Mouse (Mus musculus) heart, postnatal 0 days (tissue): ENCODE results near the gene Gpam. TPM values are rescaled to one million over a fixed set of nuclear protein-coding genes. Genes with fewer than 3 reads are reported as not detected.

ENCODE experiments used
- ATAC-seq: fragments of 200-750 bp; cut with Nextera tagmentation; 2 replicates; pipeline ENCODE4 v1.8.0; 2017; ENCODE audit warnings: low read depth, moderate number of reproducible peaks, moderate library complexity; ENCODE audit not compliant: insufficient read depth
- DNase-seq: peaks from one replicate; pipeline ENCODE4 v3.0.0-alpha.2; 2016; ENCODE audit warnings: low spot score
- H3K27ac ChIP-seq: fragments of 300-500 bp; sonication (generic); 2 replicates; pipeline ENCODE4 v1.5.1; 2014; ENCODE audit warnings: low read depth, mild to moderate bottlenecking
- H3K27me3 ChIP-seq: fragments of 300-500 bp; sonication (generic); 2 replicates; pipeline ENCODE4 v1.6.1; 2014; ENCODE audit warnings: low read length, mixed read lengths; ENCODE audit not compliant: control insufficient read depth, insufficient read depth
- H3K36me3 ChIP-seq: fragments of 300-500 bp; sonication (generic); replicated peaks from 2 replicates; pipeline ENCODE4 v1.6.1; 2014; ENCODE audit warnings: low read length, mixed read lengths; ENCODE audit not compliant: control insufficient read depth, insufficient read depth
- H3K4me1 ChIP-seq: fragments of 300-500 bp; sonication (generic); 2 replicates; pipeline ENCODE4 v1.6.1; 2014; ENCODE audit warnings: antibody characterized with exemption; ENCODE audit not compliant: control insufficient read depth, insufficient read depth
- H3K4me2 ChIP-seq: fragments of 300-500 bp; sonication (generic); 2 replicates; pipeline ENCODE4 v1.6.1; 2014; ENCODE audit warnings: low read depth, mild to moderate bottlenecking, low read length, moderate library complexity
- H3K4me3 ChIP-seq: fragments of 300-500 bp; sonication (generic); 2 replicates; pipeline ENCODE4 v1.5.1; 2014; ENCODE audit warnings: low read depth, low read length
- H3K9ac ChIP-seq: fragments of 300-500 bp; sonication (generic); replicated peaks from 2 replicates; pipeline ENCODE4 v1.6.1; 2014; ENCODE audit warnings: low read depth, low read length, mixed read lengths
- H3K9me3 ChIP-seq: fragments of 300-500 bp; sonication (generic); replicated peaks from 2 replicates; pipeline ENCODE4 v1.6.1; 2016; ENCODE audit warnings: low read length; ENCODE audit not compliant: control insufficient read depth
- CTCF ChIP-seq: IDR thresholded peaks from 2 replicates; pipeline ENCODE4 v1.5.1; 2016; ENCODE audit warnings: antibody characterized with exemption, control low read depth, low read depth
- EP300 ChIP-seq: IDR thresholded peaks from 2 replicates; pipeline ENCODE4 v1.6.1; 2016; ENCODE audit warnings: antibody characterized with exemption, low read depth
- whole genome bisulfite sequencing: fragments of 180-500 bp; shearing (Covaris S2); extraction: QIAGEN DNeasy Blood & Tissue Kit; methylation state at CpG from one replicate; pipeline ENCODE4 v1.1.7; 2014; 5-methylcytosine and 5-hydroxymethylcytosine counted together
- polyA plus RNA-seq: library from polyadenylated mRNA; unstranded; fragments of >200 nt; fragmentation: Nextera tagmentation; extraction: Ambion mirVana; gene quantifications from 2 replicates; pipeline ENCODE4 v1.2.1, GENCODE M21; 2015
- total RNA-seq: library from RNA; depleted of rRNA; stranded (reverse); fragments of >200 nt; gene quantifications from 2 replicates; pipeline ENCODE4 v1.2.3, GENCODE M21; 2014; ENCODE audit warnings: low replicate concordance

Gene Gpam
- total and polyA plus RNA-seq, 2 experiments from 2014 or later, result 15.7 to 60.2 TPM

DNA sequence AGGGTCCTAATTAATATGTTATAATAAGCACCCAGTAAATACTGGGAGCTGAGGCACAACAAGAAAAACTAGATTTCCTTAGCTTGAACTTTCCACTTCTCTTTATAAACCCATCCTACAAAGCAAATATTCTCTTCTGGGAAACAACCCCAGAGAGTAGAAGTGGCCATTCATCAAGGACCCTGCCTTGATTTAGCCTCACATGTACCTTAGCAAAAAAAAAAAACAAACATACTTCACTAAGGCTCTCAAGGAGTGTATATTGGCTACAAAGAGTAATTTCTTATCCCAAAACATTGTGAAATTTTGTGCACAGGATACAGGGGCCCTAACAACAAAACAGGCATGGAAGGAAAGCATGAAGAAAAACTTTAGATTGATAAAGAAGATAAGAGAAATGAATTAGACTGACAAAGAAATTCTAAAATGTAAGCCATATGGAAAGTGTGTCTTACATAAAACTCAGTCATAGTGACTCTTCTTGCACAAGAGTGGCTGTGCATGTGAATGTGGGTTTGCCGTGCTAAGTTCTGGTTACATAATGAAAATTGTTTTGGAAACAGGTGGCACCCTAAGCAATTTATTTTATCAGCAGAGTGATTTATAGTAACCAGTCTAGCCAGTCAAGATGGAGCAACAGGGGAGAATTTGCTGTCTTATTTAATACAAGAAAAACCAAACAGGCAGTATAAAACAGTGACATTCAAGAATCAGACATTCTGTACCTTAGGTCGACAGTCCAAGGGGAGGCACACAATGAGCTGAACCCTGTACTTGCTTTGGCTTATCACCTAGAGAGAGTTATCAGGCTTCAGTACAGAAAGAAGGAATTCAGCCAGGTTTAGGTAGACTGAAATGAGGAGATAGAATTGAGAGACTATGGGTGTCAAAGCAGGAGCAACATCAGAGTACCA lies 26.6 kb downstream of the Gpam start:
- Histone ChIP-seq H3K4me3 (peak overlapping the region; percentile 99), H3K9me3 (no peaks in the 10 kb centered on the region), H3K27ac (no peak overlapping the region), H3K27me3 (no peaks in the 10 kb centered on the region), H3K9ac (peak overlapping the region; percentile 94; the same call in 1 of the 2 replicates), H3K4me1 (peaks cover 23% of the 10 kb centered on the region), H3K36me3 (peaks cover 7% of the 10 kb centered on the region; the same call in 1 of the 2 replicates), H3K4me2 (peak overlapping the region; percentile 100)
- TF ChIP-seq CTCF (no peak), EP300 (no peak)
- 77% methylated on average over 2 of the region's 2 CpGs for WGBS
- no peak for DNase-seq
- no peak for ATAC-seq

DNA sequence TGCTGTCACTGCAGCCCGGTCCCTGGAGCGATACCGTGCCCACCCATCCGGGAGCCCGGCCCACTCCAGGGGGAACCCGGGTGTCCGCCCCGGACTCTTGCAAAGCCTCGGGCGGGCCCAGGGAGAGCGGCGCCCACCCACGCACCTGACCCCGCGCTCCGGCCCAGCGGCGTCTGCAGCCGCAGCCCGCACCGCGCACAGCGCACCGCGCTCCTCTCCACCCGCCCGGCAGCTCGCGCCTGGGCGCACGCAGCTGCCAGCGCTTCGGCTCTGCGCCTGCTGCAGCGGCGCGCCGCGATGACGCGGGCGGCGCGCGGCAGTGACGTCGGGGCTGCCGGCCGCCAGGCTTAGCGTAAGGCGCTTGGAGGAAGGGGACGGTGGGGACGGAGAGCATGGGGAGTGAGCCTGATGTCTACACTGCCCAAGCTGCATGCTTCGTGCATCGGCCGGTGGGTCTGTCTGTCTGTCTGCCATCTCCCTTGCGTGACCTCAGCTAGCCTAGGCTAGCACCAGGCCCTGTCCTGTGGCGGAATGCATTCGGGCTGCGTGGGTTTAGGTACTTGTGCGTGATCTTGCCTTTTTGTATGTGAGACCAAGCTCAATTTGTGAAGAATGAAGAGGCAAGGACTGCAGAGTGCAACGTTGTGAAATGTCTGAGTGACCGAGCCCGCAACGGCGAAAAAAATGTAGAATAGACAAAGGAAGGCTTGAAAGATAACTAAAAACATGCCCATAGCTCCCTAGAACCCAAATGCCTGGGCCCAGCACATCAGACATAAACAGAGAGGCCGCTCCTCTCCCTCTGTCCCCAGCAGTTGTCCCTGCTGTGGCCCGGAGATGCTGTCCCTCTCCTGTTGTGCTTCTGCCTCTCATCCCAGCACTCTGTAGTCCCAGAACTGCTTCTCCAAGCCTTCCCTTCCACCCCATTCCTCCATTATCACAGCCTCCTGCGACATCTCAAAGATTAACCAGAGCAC lies 27.6 kb downstream of the Gpam start:
- Histone ChIP-seq H3K27ac (peak overlapping the region; percentile 87), H3K9ac (peak overlapping the region; percentile 94), H3K4me1 (peaks cover 23% of the 10 kb centered on the region), H3K27me3 (no peaks in the 10 kb centered on the region), H3K4me2 (peak overlapping the region; percentile 100), H3K4me3 (peak overlapping the region; percentile 99), H3K36me3 (peaks cover 9% of the 10 kb centered on the region; the same call in 1 of the 2 replicates), H3K9me3 (no peaks in the 10 kb centered on the region)
- WGBS, result under 1% methylated on average over 69 of the region's 69 CpGs
- no peak for TF ChIP-seq CTCF
- TF ChIP-seq EP300, result no peak
- DNase-seq (peak; percentile 70), ATAC-seq (peak; percentile 75)

DNA sequence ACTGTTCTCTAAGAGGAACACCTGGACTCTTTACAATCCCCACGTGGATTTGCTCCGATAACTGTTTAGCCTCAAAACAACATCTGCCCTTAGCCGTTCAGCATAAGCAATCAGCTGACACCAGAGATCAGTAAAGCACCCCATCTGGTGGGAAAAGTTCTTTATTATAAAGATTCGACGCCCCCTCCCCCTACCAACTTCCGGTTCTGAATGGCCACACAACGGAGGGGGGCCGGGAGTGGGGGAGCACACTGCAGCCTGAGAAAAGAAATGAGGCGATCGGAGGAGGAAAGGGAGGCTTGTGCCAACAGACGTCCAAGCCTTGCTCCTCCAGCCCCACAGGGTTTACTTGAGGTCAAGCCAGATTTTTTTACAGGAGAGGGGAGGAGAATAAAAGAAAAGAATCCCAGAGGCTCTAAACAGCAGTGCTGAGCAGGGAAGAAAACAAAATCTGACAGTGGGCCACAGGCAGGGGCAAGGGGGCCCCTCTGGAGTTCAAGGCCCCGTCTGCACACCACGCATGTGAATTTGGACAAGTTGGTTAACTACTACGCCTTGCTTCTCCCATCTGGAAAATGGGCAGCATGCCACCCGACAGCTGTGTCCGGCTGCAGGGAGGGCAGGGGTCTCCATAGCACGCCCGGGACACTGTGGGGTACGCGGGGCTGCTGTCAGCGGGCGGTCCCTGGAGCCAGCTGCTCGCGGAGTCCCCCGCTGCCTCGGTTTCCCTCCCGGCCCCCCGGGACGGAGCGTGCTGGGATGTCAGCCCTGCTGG lies 28.4 kb downstream of the Gpam start:
- TF ChIP-seq CTCF (no peak), EP300 (0 out of 2 replicates have a peak, but pooled peaks have one; percentile 12)
- H3K36me3 ChIP-seq, result peaks cover 16% of the 10 kb centered on the region
- 2% methylated on average over 30 of the region's 30 CpGs for WGBS
- no peaks in the 10 kb centered on the region for H3K27me3 ChIP-seq
- peak overlapping the region; percentile 99 for H3K4me3 ChIP-seq
- peak overlapping the region; percentile 87 for H3K27ac ChIP-seq
- DNase-seq (peak; percentile 60), ATAC-seq (peak; percentile 16)
- peak overlapping the region; percentile 100 for H3K4me2 ChIP-seq
- peak overlapping the region; percentile 94 for H3K9ac ChIP-seq
- H3K4me1 ChIP-seq, result peaks cover 23% of the 10 kb centered on the region
- H3K9me3 ChIP-seq, result no peaks in the 10 kb centered on the region

DNA sequence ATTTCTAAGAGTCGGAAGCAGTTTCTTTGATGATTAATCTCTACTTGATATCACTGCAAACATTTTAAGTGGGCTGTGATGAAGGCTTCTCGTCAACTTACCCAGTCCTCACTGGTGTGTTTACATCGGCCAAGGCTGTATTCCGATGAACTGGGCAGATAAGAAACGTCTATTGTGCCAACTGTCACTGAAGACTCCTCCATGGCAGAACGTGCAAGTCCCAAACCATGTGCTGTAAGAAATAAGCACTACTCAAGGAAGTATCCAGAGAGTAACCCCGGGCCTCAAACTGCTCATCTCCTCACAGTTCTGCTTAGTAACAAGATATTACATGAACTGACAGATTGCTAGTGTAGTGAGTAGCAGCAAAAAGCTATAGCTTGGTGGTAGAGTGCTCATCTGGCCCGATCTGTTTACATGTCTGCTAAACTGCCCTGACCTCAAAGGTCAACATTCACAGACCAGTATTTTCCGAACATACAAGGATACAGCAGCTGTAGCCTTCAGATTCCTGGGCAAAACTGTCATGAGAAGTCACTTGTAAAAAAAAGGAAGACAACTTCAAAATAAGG lies 29.6 kb downstream of the Gpam start:
- no peaks in the 10 kb centered on the region for H3K27me3 ChIP-seq
- H3K4me2 ChIP-seq, result no peak overlapping the region
- 56% methylated on average over 9 of the region's 9 CpGs for WGBS
- no peak overlapping the region for H3K4me3 ChIP-seq
- peaks cover 25% of the 10 kb centered on the region for H3K36me3 ChIP-seq
- H3K27ac ChIP-seq, result no peak overlapping the region
- ATAC-seq, result no peak
- DNase-seq, result no peak
- H3K9me3 ChIP-seq, result no peaks in the 10 kb centered on the region
- TF ChIP-seq EP300 (no peak), CTCF (no peak)
- no peak overlapping the region for H3K9ac ChIP-seq
- peaks cover 18% of the 10 kb centered on the region; the same call in 1 of the 2 replicates for H3K4me1 ChIP-seq

DNA sequence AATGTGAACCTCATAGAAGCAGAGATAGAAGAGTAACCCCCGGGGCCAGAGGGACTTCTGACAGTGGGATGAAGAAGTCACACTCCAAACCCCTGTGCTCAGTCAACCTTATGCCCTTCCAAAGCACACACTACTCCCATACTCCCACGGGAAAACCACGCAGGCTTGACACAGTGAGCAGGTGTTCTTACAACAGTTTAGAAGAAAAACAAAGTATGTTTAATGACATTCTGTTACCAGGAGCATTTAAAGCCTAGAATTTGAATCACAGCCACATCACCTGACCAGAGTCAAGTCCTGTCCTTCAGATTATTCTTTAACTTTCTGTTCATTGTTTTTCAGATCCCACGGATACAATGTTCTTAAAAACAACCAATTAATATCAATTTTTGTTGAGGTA lies 30.4 kb downstream of the Gpam start:
- no peak for DNase-seq
- Histone ChIP-seq H3K9ac (no peak overlapping the region), H3K27ac (no peak overlapping the region), H3K4me2 (no peak overlapping the region), H3K9me3 (no peaks in the 10 kb centered on the region), H3K4me1 (peaks cover 14% of the 10 kb centered on the region; the same call in 1 of the 2 replicates), H3K27me3 (no peaks in the 10 kb centered on the region), H3K36me3 (peaks cover 32% of the 10 kb centered on the region), H3K4me3 (no peak overlapping the region)
- ATAC-seq, result no peak
- TF ChIP-seq CTCF (no peak), EP300 (no peak)
- WGBS, result 80% methylated on average over 4 of the region's 4 CpGs
